Mouse (Mus musculus): Measurements from ENCODE around the gene Rbp1. TPM values are rescaled to one million over a fixed set of nuclear protein-coding genes. Genes with fewer than 3 reads are reported as not detected.
A peak's percentile ranks its signal among the peaks of the same experiment; 100 is the strongest.

The Rbp1 gene
- polyA plus RNA-seq, 1 experiment from 2014 or later, result 25.5 TPM

DNA sequence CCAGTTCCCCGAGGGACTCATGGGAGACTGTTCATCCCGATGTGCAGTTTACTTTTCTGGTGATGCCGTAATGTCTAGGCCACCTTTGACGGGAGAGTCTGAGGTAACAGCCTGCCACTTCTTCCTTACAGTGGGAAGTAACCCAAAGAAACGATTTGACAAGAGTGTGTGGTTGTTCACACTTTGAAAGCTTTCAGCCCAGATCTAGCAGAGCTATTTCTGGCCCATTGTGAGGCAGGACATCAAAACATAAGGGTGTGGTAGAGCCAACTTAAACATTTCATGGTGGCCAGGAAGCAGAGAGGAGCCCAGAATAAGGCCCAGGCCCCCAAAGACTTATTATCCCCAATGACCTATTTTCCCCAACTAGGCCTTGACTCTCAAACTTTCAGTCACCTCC, 21.1 kb upstream of the Rbp1 start:
- H3K9ac ChIP-seq (ENCODE audit: low read depth, low read length), result no peak overlapping the region
- no peak overlapping the region for H3K4me3 ChIP-seq (ENCODE audit: low read depth, low read length)
- no peak for ATAC-seq
- no peaks in the 10 kb centered on the region for H3K27me3 ChIP-seq (replicated peaks; ENCODE audit: control insufficient read depth, insufficient read depth, low read length)
- no peak for TF ChIP-seq CTCF (IDR thresholded peaks at IDR 0.05; ENCODE audit: low read depth)
- H3K4me1 ChIP-seq (replicated peaks; ENCODE audit: control insufficient read depth, insufficient read depth, low read length), result no peaks in the 10 kb centered on the region
- H3K9me3 ChIP-seq (ENCODE audit: control insufficient read depth), result no peaks in the 10 kb centered on the region
- H3K36me3 ChIP-seq (ENCODE audit: control insufficient read depth, insufficient read depth), result peaks cover 18% of the 10 kb centered on the region
- 82% methylated on average over 5 of the region's 5 CpGs for WGBS
- no peak overlapping the region for H3K4me2 ChIP-seq (replicated peaks; ENCODE audit: low read depth)
- no peak overlapping the region for H3K27ac ChIP-seq (ENCODE audit: low read depth, low read length)

DNA sequence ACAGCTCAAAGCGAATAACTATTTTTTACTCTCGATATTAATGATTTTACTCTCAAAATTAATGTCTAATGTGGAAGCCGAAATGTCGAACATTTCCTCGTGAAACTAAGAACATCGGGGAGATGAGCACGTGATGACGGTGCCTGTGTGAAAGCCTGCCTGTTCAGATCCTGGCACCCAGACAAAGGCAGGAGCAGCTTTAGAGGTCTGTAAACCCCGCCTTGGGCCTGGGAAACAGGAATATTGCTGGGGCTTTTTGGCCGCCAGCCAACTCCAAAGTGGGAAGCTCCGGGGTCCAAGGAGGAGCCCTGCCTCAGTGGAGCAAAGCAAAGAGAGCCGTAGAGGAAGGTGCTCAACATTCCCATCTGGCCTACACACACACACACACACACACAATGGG, 15.0 kb upstream of the Rbp1 start:
- ATAC-seq, result no peak

DNA sequence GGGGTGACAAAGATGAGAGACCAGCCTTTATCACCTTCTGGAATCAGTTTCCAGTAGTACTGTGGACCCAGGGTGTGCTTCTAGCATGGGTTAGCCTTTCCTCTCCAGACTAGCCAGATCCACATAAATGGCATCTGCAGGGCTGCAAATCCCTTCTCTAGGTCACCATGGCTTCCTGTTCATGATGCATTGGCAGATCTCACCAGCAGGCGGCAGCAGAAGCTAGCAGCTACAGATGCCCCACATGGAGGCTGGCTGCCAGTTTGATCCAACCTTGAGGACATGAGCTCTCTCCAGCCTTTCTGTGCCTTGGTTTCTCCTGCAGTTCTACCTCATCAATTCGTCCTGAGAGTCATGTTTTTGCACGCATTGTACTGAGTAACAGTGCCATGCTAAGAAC, 13.6 kb upstream of the Rbp1 start:
- WGBS, result 36% methylated on average over 3 of the region's 3 CpGs
- H3K27ac ChIP-seq (ENCODE audit: low read depth, low read length), result no peak overlapping the region
- no peaks in the 10 kb centered on the region for H3K4me1 ChIP-seq (replicated peaks; ENCODE audit: control insufficient read depth, insufficient read depth, low read length)
- no peak overlapping the region for H3K9ac ChIP-seq (ENCODE audit: low read depth, low read length)
- no peaks in the 10 kb centered on the region for H3K27me3 ChIP-seq (replicated peaks; ENCODE audit: control insufficient read depth, insufficient read depth, low read length)
- no peak overlapping the region for H3K4me2 ChIP-seq (replicated peaks; ENCODE audit: low read depth)
- no peak overlapping the region for H3K4me3 ChIP-seq (ENCODE audit: low read depth, low read length)
- peak; percentile 96 for TF ChIP-seq CTCF (IDR thresholded peaks at IDR 0.05; ENCODE audit: low read depth)
- H3K36me3 ChIP-seq (ENCODE audit: control insufficient read depth, insufficient read depth), result peaks cover 7% of the 10 kb centered on the region
- ATAC-seq, result peak; percentile 45; the same call in 1 of the 2 replicates
- no peaks in the 10 kb centered on the region for H3K9me3 ChIP-seq (ENCODE audit: control insufficient read depth)

More for the DNA sequence above, 15.0 kb upstream of the Rbp1 start:
- no peaks in the 10 kb centered on the region for H3K9me3 ChIP-seq (ENCODE audit: control insufficient read depth)
- H3K27ac ChIP-seq (ENCODE audit: low read depth, low read length), result no peak overlapping the region
- WGBS, result 52% methylated on average over 12 of the region's 12 CpGs
- H3K27me3 ChIP-seq (replicated peaks; ENCODE audit: control insufficient read depth, insufficient read depth, low read length), result no peaks in the 10 kb centered on the region
- H3K9ac ChIP-seq (ENCODE audit: low read depth, low read length), result no peak overlapping the region
- TF ChIP-seq CTCF (IDR thresholded peaks at IDR 0.05; ENCODE audit: low read depth), result no peak
- no peak overlapping the region for H3K4me3 ChIP-seq (ENCODE audit: low read depth, low read length)
- H3K4me2 ChIP-seq (replicated peaks; ENCODE audit: low read depth), result no peak overlapping the region
- H3K36me3 ChIP-seq (ENCODE audit: control insufficient read depth, insufficient read depth), result peaks cover 18% of the 10 kb centered on the region
- H3K4me1 ChIP-seq (replicated peaks; ENCODE audit: control insufficient read depth, insufficient read depth, low read length), result no peaks in the 10 kb centered on the region

DNA sequence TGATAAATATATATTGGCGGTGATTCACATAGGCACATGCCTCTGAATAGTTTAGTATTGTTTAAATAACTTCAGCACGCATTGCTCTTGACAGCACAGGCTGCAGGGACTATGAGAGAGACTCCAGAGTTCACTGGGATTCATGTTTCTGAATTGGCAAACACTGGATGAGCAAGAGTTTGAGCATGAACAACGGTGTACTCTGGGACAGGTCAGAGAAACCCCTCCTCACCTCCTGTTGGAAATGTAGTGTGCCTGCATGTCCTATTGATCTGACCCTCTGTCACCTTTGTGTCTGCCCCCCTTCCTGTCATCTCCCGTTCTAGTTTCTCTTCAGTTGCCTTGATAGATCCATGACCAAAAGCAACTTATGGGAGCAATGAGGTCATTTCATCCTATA, 7.3 kb upstream of the Rbp1 start:
- Histone ChIP-seq H3K9me3 (ENCODE audit: control insufficient read depth) (no peaks in the 10 kb centered on the region), H3K4me1 (replicated peaks; ENCODE audit: control insufficient read depth, insufficient read depth, low read length) (no peaks in the 10 kb centered on the region), H3K27ac (ENCODE audit: low read depth, low read length) (no peak overlapping the region), H3K9ac (ENCODE audit: low read depth, low read length) (no peak overlapping the region), H3K36me3 (ENCODE audit: control insufficient read depth, insufficient read depth) (no peaks in the 10 kb centered on the region), H3K27me3 (replicated peaks; ENCODE audit: control insufficient read depth, insufficient read depth, low read length) (no peaks in the 10 kb centered on the region), H3K4me2 (replicated peaks; ENCODE audit: low read depth) (no peak overlapping the region), H3K4me3 (ENCODE audit: low read depth, low read length) (no peak overlapping the region)
- TF ChIP-seq CTCF (IDR thresholded peaks at IDR 0.05; ENCODE audit: low read depth), result no peak
- 78% methylated on average over 4 of the region's 4 CpGs for WGBS
- ATAC-seq, result no peak

DNA sequence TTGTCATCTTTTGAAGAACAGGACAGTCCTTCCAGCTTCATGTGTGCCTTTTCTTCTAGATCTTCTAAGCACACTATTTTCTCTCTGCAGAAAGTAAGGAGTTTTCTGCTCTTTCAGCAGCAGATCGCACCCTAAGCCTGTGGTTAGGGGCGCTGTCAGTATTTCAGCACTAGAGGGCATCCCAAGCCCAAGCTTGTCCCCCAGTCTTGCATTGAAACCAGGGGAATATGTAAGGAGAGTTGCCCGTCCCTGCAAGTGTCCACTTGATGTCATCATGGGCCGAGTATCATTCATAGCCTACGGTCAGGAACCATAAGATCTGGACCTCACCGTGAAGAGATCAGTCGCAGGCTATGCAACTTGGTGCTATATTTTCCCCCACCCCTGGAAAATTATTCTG, 4.8 kb upstream of the Rbp1 start:
- Histone ChIP-seq H3K4me2 (replicated peaks; ENCODE audit: low read depth) (no peak overlapping the region), H3K4me3 (ENCODE audit: low read depth, low read length) (no peak overlapping the region), H3K27me3 (replicated peaks; ENCODE audit: control insufficient read depth, insufficient read depth, low read length) (no peaks in the 10 kb centered on the region), H3K4me1 (replicated peaks; ENCODE audit: control insufficient read depth, insufficient read depth, low read length) (no peaks in the 10 kb centered on the region; the same call in 1 of the 2 replicates), H3K36me3 (ENCODE audit: control insufficient read depth, insufficient read depth) (no peaks in the 10 kb centered on the region), H3K9ac (ENCODE audit: low read depth, low read length) (no peak overlapping the region), H3K9me3 (ENCODE audit: control insufficient read depth) (no peaks in the 10 kb centered on the region), H3K27ac (ENCODE audit: low read depth, low read length) (no peak overlapping the region)
- peak; percentile 87 for TF ChIP-seq CTCF (IDR thresholded peaks at IDR 0.05; ENCODE audit: low read depth)
- peak; percentile 56 for ATAC-seq
- WGBS, result 38% methylated on average over 7 of the region's 7 CpGs

DNA sequence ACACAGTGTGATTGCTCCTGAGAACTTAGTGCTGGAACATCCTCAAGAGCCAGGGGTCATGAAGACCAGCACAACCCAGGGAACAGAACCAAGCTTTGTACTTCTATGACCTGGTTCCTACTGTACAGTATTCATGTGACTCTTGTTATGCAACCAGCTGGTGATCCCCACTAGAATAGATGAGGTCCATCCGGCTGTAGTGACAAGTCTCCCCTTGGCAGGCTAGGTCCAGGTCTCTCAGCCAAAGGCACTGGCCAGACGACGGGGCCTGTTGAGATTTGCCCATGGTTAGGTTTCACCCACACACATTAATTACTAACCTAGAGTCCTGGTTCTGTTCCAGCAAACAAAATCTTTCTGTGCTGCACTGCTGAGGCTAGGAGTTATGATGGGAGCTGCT, 4.4 kb upstream of the Rbp1 start:
- H3K27ac ChIP-seq (ENCODE audit: low read depth, low read length), result no peak overlapping the region
- no peak overlapping the region for H3K4me3 ChIP-seq (ENCODE audit: low read depth, low read length)
- no peaks in the 10 kb centered on the region for H3K9me3 ChIP-seq (ENCODE audit: control insufficient read depth)
- H3K4me2 ChIP-seq (replicated peaks; ENCODE audit: low read depth), result no peak overlapping the region
- H3K27me3 ChIP-seq (replicated peaks; ENCODE audit: control insufficient read depth, insufficient read depth, low read length), result no peaks in the 10 kb centered on the region
- no peak for TF ChIP-seq CTCF (IDR thresholded peaks at IDR 0.05; ENCODE audit: low read depth)
- no peaks in the 10 kb centered on the region for H3K36me3 ChIP-seq (ENCODE audit: control insufficient read depth, insufficient read depth)
- 0 out of 2 replicates have a peak, but pooled peaks have one; percentile 2 for ATAC-seq
- no peaks in the 10 kb centered on the region; the same call in 1 of the 2 replicates for H3K4me1 ChIP-seq (replicated peaks; ENCODE audit: control insufficient read depth, insufficient read depth, low read length)
- no peak overlapping the region for H3K9ac ChIP-seq (ENCODE audit: low read depth, low read length)
- 82% methylated on average over 3 of the region's 3 CpGs for WGBS

DNA sequence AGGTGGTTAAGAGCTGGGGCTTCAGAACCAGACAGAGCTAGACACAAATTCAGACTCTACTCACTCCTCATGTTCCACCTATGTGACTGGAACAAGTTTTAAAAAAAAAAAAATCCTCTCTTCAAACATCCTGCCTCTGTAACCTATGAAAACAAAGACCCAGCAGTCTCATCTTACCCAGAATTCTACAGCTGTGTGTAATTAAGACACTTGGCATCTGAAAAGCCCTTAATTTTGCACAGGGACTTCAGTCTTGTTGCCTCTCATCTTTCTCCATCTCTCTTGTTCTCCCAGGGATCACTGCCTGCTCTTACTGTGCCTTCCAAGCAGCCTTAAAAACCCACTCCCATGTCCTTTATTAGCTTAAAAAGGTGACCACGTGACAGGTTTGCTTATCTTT, 2.1 kb upstream of the Rbp1 start:
- no peak overlapping the region for H3K4me3 ChIP-seq (ENCODE audit: low read depth, low read length)
- H3K9ac ChIP-seq (ENCODE audit: low read depth, low read length), result no peak overlapping the region
- TF ChIP-seq CTCF (IDR thresholded peaks at IDR 0.05; ENCODE audit: low read depth), result no peak
- H3K4me1 ChIP-seq (replicated peaks; ENCODE audit: control insufficient read depth, insufficient read depth, low read length), result peaks cover 3% of the 10 kb centered on the region
- 30% methylated on average over 1 of the region's 1 CpGs for WGBS
- H3K27ac ChIP-seq (ENCODE audit: low read depth, low read length), result no peak overlapping the region
- H3K9me3 ChIP-seq (ENCODE audit: control insufficient read depth), result no peaks in the 10 kb centered on the region
- no peaks in the 10 kb centered on the region for H3K36me3 ChIP-seq (ENCODE audit: control insufficient read depth, insufficient read depth)
- no peaks in the 10 kb centered on the region for H3K27me3 ChIP-seq (replicated peaks; ENCODE audit: control insufficient read depth, insufficient read depth, low read length)
- H3K4me2 ChIP-seq (replicated peaks; ENCODE audit: low read depth), result no peak overlapping the region
- ATAC-seq, result no peak
